Mouse (Mus musculus) stomach, postnatal 0 days (tissue): ENCODE results near the gene Efemp2.
"Not testable (repeated sequence)": the region's sequence is repeated elsewhere in the genome, so short reads cannot be mapped to it uniquely, and the experiment has no call there.

Experiments used
- CTCF ChIP-seq: IDR thresholded peaks from 2 replicates; pipeline ENCODE4 v1.5.1; 2016; ENCODE audit warnings: antibody characterized with exemption, low read depth, mild to moderate bottlenecking, moderate library complexity
- EP300 ChIP-seq: optimal IDR thresholded peaks from 2 replicates; pipeline ENCODE3; 2016; ENCODE audit warnings: antibody characterized with exemption

- TF ChIP-seq CTCF, result peak; percentile 30; the same call in 1 of the 2 replicates
- not testable (repeated sequence) for TF ChIP-seq EP300
Observed at GRCm38 (mm10) chr19:5493301-5493721, 19.6 kb downstream of the Efemp2 start.
